Mouse (Mus musculus) midbrain, embryonic 14.5 days (tissue): Measurements from ENCODE around the gene Vill. TPM values are rescaled to one million over a fixed set of nuclear protein-coding genes. Genes with fewer than 3 reads are reported as not detected.

Experiments used
- ATAC-seq: fragments of 200-750 bp; cut with Nextera tagmentation; 2 replicates; pipeline ENCODE4 v1.8.0; 2017; ENCODE audit warnings: moderate number of reproducible peaks, moderate library complexity; ENCODE audit not compliant: low FRiP score, low TSS enrichment
- DNase-seq: peaks from one replicate; pipeline ENCODE4 v3.0.0-alpha.2; 2015
- H3K27ac ChIP-seq: fragments of 300-500 bp; sonication (generic); replicated peaks from 2 replicates; pipeline ENCODE4 v1.5.1; 2014; ENCODE audit warnings: mild to moderate bottlenecking, low read depth, low read length, moderate library complexity
- H3K27me3 ChIP-seq: fragments of 300-500 bp; sonication (generic); 2 replicates; pipeline ENCODE4 v1.6.1; 2014; ENCODE audit warnings: low read length, control low read depth, mixed read lengths; ENCODE audit not compliant: control insufficient read depth, insufficient read depth
- H3K36me3 ChIP-seq: fragments of 300-500 bp; sonication (generic); 2 replicates; pipeline ENCODE4 v1.6.1; 2014; ENCODE audit warnings: low read length, control low read depth; ENCODE audit not compliant: control insufficient read depth, insufficient read depth
- H3K4me1 ChIP-seq: fragments of 300-500 bp; sonication (generic); 2 replicates; pipeline ENCODE4 v1.6.1; 2014; ENCODE audit warnings: mild to moderate bottlenecking, antibody characterized with exemption, low read length, control low read depth; ENCODE audit not compliant: control insufficient read depth, insufficient read depth
- H3K4me2 ChIP-seq: fragments of 300-500 bp; sonication (generic); 2 replicates; pipeline ENCODE4 v1.6.1; 2014; ENCODE audit warnings: mild to moderate bottlenecking, low read length, moderate library complexity
- H3K4me3 ChIP-seq: fragments of 300-500 bp; sonication (generic); replicated peaks from 2 replicates; pipeline ENCODE4 v1.5.1; 2014; ENCODE audit warnings: low read depth, low read length
- H3K9ac ChIP-seq: fragments of 300-500 bp; sonication (generic); replicated peaks from 2 replicates; pipeline ENCODE4 v1.6.1; 2014; ENCODE audit warnings: mild to moderate bottlenecking, low read length, moderate library complexity
- H3K9me3 ChIP-seq: fragments of 300-500 bp; sonication (generic); 2 replicates; pipeline ENCODE4 v1.6.1; 2016; ENCODE audit warnings: low read length, control low read depth, mixed read lengths; ENCODE audit not compliant: control insufficient read depth
- WGBS: fragments of 180-500 bp; shearing (Covaris S2); extraction: QIAGEN DNeasy Blood & Tissue Kit; methylation state at CpG from one replicate; pipeline ENCODE4 v1.1.7; 2014; 5-methylcytosine and 5-hydroxymethylcytosine counted together
- polyA plus RNA-seq: library from polyadenylated mRNA; unstranded; fragments of >200 nt; fragmentation: Nextera tagmentation; extraction: Ambion mirVana; gene quantifications from 2 replicates; pipeline ENCODE4 v1.2.1, GENCODE M21; 2014

Vill gene
- polyA plus RNA-seq, result 2.1 and 2.6 TPM in 2 replicates

DNA sequence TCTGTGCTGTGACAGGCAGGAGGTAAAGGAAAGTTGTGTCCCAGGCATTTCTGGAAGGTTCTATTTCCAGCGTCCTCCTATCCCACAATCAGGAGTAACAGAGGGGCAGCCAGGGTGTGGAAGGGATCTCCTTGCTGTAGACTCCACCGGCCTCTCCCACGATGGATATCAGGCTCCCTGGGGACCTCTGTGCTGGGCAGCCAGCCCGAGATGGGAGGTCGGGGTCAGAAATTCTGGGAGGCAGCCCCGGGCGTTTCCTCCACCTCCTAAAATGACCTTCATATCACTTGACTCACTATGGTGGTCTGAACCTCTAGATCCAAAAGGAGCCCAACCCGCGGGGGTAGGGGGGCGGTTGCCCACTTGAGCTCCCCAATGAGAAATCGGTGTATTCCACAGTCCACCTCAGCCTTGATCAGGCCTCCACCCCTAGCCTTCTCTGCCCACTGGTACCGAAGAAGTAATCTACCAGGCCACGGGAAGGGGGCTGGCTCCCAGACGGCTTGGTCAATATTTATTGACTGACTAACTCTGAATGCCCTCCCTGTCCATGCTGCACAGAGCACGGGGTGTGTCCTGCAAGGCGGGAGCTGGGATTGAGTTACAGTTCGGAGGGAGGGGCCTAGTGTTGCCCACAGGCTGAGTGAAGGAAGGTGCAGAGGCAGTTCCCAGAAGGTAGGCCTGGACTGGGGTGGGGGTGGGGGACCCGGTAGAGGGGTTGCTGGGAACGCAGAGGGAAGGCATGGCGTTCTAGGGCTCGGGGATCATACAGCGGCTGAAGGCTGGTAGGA is at the start of gene Vill:
Gene Vill (plus strand): TSS at position 625 of the 791 bp plus-strand sequence.
- H3K4me2 ChIP-seq, result peak within 1 kb of the TSS; percentile 34
- ATAC-seq (peak; percentile 37; the same call in 1 of the 2 replicates), DNase-seq (peak; percentile 33)
- no peaks in the 10 kb centered on the region; the same call in 1 of the 2 replicates for H3K4me1 ChIP-seq
- H3K27me3 ChIP-seq, result no peaks in the 10 kb centered on the region; the same call in 1 of the 2 replicates
- H3K27ac ChIP-seq, result no peak within 1 kb of the TSS
- H3K9me3 ChIP-seq, result no peaks in the 10 kb centered on the region
- no peak within 1 kb of the TSS for H3K4me3 ChIP-seq
- 20% methylated on average over 22 of the region's 22 CpGs for WGBS
- H3K36me3 ChIP-seq, result no peaks in the 10 kb centered on the region
- H3K9ac ChIP-seq, result no peak within 1 kb of the TSS

DNA sequence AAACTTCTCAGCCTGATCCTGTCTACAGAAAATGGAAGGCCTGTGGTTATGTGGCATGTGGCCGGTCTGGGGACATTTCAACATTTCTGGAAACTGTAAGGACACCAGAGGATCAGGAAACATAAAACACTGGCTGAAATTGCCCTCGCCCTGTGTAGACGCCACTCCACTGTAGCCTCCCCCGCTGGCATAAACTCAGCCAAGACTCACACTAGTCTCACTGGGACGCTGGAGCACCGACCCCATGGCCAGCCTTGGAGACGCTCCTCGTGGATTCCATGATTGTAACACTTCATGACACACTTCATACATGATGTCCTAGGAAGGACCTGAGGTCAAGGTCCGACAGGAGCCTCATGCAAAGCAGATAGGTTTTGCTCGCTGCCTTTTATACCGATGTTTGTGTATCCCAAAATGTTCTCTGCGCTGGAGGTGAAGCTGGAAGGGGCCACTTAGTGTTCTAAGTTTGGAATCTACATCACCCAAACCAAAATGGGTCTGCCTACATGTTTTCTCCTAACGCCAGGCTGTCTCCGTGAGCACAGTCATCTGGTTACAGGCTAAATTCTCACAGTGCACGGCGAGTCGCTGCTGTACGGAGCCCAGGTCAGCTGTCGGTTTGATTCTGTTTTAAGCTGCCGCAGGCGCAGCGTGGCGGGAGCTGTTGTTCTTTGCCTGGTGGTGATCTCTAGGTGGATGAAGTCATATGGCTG is 48.4 kb upstream of the Vill start:
- 89% methylated on average over 23 of the region's 23 CpGs for WGBS
- DNase-seq (no peak), ATAC-seq (no peak)
- H3K27ac ChIP-seq, result no peak overlapping the region
- no peaks in the 10 kb centered on the region for H3K36me3 ChIP-seq
- H3K4me1 ChIP-seq, result no peaks in the 10 kb centered on the region
- no peaks in the 10 kb centered on the region for H3K9me3 ChIP-seq
- H3K9ac ChIP-seq, result no peak overlapping the region
- no peaks in the 10 kb centered on the region for H3K27me3 ChIP-seq
- H3K4me3 ChIP-seq, result no peak overlapping the region
- no peak overlapping the region for H3K4me2 ChIP-seq

DNA sequence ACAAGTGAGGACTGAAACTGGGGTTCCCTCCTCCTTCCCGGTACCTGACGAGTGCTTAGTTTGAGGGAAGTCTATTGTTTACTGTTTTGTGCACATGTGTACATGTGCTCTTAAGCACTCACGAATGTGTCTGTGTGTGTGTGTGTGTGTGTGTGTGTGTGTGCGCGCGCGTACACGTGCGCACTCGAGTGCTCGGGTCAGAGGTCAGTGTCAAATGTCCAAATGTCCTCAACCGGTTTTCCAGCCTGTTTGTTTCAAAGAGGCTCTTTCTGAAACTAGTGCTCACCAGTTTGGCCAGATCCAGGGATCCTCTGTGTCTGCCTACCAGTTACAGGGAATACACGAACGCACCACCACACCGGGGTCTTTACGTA is 47.9 kb upstream of the Vill start:
- DNase-seq (no peak), ATAC-seq (no peak)
- H3K36me3 ChIP-seq, result no peaks in the 10 kb centered on the region
- H3K4me3 ChIP-seq, result no peak overlapping the region
- no peak overlapping the region for H3K27ac ChIP-seq
- H3K9me3 ChIP-seq, result no peaks in the 10 kb centered on the region
- H3K4me2 ChIP-seq, result no peak overlapping the region
- WGBS, result 93% methylated on average over 16 of the region's 16 CpGs
- H3K9ac ChIP-seq, result no peak overlapping the region
- no peaks in the 10 kb centered on the region for H3K27me3 ChIP-seq
- no peaks in the 10 kb centered on the region for H3K4me1 ChIP-seq

DNA sequence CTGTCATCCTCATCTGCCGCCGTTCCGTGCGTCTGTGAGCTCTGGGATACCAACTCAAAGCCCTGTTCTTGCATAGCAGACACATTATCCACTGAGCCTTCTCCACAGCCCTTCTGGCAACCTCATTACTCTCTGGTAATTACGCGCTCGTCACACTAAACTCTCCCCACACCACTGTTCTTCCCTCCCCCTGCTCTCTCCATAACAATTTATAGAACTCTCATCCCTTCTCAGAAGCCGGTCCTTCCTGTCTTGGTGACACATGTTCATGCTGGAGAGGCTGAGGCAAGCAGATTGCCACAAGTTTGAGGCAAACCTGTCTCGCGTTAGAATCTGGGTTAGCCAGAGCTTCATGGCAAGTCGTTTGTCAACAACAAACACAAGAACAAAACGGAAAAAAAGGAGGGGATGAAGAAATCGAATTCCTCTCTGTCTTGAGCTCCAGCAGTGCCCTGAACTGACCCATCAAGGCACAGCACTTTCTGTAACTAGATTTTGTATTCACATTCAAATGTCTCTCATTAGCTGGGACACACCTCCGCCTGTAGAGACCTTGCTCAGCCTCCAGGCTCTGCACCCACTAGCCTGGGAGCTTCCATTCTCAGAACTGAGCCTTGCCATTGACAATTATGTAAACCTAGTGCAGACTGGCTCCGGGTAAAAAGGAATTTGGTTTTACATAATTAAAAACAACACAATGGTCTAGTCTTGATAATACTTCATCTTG is 47.1 kb upstream of the Vill start:
- WGBS, result 71% methylated on average over 15 of the region's 15 CpGs
- H3K36me3 ChIP-seq, result no peaks in the 10 kb centered on the region
- H3K9ac ChIP-seq, result no peak overlapping the region
- no peaks in the 10 kb centered on the region for H3K4me1 ChIP-seq
- no peaks in the 10 kb centered on the region for H3K27me3 ChIP-seq
- H3K4me3 ChIP-seq, result no peak overlapping the region
- no peak overlapping the region for H3K4me2 ChIP-seq
- H3K9me3 ChIP-seq, result no peaks in the 10 kb centered on the region
- no peak for ATAC-seq
- no peak for DNase-seq
- no peak overlapping the region for H3K27ac ChIP-seq

DNA sequence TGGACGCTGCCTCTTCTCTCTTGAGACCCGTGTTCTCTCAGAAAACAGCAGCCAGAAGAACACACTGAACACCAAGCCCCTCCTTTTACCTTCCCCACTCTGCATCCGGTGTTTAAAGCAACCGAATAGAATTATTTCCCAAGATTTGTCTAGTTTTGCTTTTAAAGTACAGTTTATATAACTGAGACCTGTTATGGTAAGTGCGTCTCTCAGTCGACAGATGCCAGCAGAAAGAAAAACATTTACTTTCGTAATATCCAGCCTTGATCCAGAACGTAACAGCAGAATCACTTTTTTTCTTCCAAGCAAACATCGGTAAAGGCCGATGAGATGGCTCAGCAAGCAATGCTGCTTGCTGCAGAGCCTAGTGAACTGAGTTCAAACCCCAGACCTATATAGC is 45.3 kb upstream of the Vill start:
- H3K27me3 ChIP-seq, result no peaks in the 10 kb centered on the region
- ATAC-seq (no peak), DNase-seq (no peak)
- H3K9ac ChIP-seq, result no peak overlapping the region
- no peaks in the 10 kb centered on the region for H3K4me1 ChIP-seq
- no peak overlapping the region for H3K4me3 ChIP-seq
- no peaks in the 10 kb centered on the region for H3K9me3 ChIP-seq
- no peak overlapping the region for H3K4me2 ChIP-seq
- H3K36me3 ChIP-seq, result no peaks in the 10 kb centered on the region
- WGBS, result 91% methylated on average over 10 of the region's 10 CpGs
- no peak overlapping the region for H3K27ac ChIP-seq

DNA sequence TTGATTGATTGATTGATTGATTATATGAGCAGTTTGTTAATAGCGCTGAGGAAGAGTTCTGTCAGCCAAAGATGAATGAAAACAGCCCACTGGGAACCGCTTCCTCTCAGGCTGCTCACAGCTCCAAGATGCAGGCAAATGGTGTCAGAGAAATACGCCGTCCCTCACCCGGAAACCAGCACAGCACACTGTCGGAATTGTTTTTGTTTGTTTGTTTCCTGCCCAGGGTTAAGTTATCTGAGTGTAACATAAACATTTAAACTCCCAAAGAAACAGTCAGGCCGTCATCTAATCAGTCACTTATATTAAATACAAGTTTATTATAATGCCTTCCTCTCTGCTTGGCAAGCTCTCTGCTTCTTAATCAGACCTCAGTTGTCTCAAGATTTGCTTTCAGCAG is 43.7 kb upstream of the Vill start:
- H3K4me3 ChIP-seq, result no peak overlapping the region
- DNase-seq (no peak), ATAC-seq (no peak)
- WGBS, result 84% methylated on average over 7 of the region's 7 CpGs
- H3K4me1 ChIP-seq, result no peaks in the 10 kb centered on the region
- no peaks in the 10 kb centered on the region for H3K9me3 ChIP-seq
- H3K27ac ChIP-seq, result no peak overlapping the region
- H3K27me3 ChIP-seq, result no peaks in the 10 kb centered on the region
- H3K4me2 ChIP-seq, result no peak overlapping the region
- peaks cover 4% of the 10 kb centered on the region; the same call in 1 of the 2 replicates for H3K36me3 ChIP-seq
- no peak overlapping the region for H3K9ac ChIP-seq

DNA sequence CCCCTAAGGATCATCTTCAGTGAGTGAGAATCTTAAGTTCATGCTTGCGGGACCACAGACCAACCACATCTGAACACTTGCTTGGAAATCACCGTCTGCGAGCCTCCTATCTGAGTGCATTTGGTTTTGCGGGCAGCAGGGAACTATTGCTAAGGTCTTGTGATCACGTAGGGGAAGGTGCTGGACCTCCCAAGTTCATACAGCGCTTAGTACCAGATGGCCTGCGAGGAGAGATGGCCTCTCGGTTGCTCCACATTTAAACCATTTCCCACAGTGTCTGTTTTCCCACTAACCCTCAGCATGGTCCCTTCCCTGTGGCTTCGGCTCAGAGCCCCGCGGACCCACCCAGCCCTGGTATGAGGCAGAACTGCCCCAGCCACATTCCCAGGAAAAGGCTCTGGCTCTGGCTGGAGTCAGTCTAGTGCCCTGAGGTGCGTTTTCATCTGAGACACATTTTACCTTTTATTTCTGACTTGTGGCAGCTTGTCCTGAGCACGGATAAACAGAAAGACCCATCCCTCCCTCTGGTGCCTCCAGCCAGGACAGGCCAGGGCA is 42.3 kb upstream of the Vill start:
- H3K4me3 ChIP-seq, result no peak overlapping the region
- peaks cover 4% of the 10 kb centered on the region; the same call in 1 of the 2 replicates for H3K36me3 ChIP-seq
- no peak overlapping the region for H3K4me2 ChIP-seq
- H3K9me3 ChIP-seq, result no peaks in the 10 kb centered on the region
- no peak overlapping the region for H3K27ac ChIP-seq
- WGBS, result 92% methylated on average over 13 of the region's 13 CpGs
- no peak for DNase-seq
- no peak overlapping the region for H3K9ac ChIP-seq
- H3K4me1 ChIP-seq, result no peaks in the 10 kb centered on the region
- ATAC-seq, result no peak
- no peaks in the 10 kb centered on the region for H3K27me3 ChIP-seq

DNA sequence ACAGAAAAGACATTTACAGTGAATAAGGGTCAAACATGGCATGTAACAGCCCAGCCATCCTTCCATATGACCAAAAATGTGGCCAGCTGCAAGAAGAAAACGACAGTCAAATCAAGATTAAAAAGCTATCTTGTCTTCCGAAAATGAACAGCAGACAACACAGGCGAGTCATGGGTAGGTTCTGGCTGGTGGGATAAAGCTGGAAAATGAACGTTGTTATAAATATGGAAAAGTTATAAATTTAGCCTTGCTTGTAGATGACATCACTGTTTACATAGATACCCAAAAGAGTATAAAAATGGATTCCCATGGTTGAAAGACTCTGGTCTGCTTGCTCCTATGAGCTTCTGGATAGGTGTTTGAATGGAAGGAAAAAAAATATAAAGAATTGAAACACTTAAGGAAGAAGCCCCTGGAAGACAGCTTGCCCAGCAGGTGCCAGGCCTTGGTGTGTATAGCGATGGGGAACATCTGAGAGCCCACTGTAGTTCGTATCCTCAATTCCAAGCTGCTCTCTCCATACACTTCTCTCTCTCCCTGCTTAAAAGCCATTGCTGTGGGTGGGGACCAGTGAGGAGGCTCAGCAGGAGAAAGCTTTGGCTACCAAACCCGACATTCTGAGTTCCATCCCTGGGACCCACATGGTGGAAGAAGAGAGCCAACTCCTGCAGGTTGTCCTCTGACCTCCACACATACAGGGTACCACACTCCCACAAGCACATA is 35.6 kb upstream of the Vill start:
- ATAC-seq (no peak), DNase-seq (no peak)
- 87% methylated on average over 7 of the region's 7 CpGs for WGBS
- H3K27me3 ChIP-seq, result no peaks in the 10 kb centered on the region
- no peak overlapping the region for H3K9ac ChIP-seq
- H3K27ac ChIP-seq, result no peak overlapping the region
- H3K4me1 ChIP-seq, result no peaks in the 10 kb centered on the region
- H3K36me3 ChIP-seq, result peaks cover 10% of the 10 kb centered on the region; the same call in 1 of the 2 replicates
- no peak overlapping the region for H3K4me2 ChIP-seq
- H3K4me3 ChIP-seq, result no peak overlapping the region
- H3K9me3 ChIP-seq, result no peaks in the 10 kb centered on the region
